Mouse (Mus musculus) forebrain, embryonic 13.5 days (tissue): ENCODE measurements around the gene Adgrg3. TPM values are rescaled to one million over a fixed set of nuclear protein-coding genes. Genes with fewer than 3 reads are reported as not detected.

ENCODE experiments used
- ATAC-seq: fragments of 200-750 bp; cut with Nextera tagmentation; 2 replicates; pipeline ENCODE4 v1.8.0; 2017
- H3K27ac ChIP-seq: fragments of 300-500 bp; sonication (generic); 2 replicates; pipeline ENCODE4 v1.5.1; 2015; ENCODE audit warnings: inconsistent platforms, mild to moderate bottlenecking, moderate library complexity
- H3K27me3 ChIP-seq: fragments of 300-500 bp; sonication (generic); 2 replicates; pipeline ENCODE4 v1.6.1; 2015; ENCODE audit warnings: mild to moderate bottlenecking, inconsistent platforms
- H3K36me3 ChIP-seq: fragments of 300-500 bp; sonication (generic); 2 replicates; pipeline ENCODE4 v1.6.1; 2015; ENCODE audit warnings: mild to moderate bottlenecking, inconsistent platforms; ENCODE audit not compliant: poor library complexity, severe bottlenecking
- H3K4me1 ChIP-seq: fragments of 300-500 bp; sonication (generic); 2 replicates; pipeline ENCODE4 v1.6.1; 2015; ENCODE audit warnings: inconsistent platforms
- H3K4me2 ChIP-seq: fragments of 300-500 bp; sonication (generic); 2 replicates; pipeline ENCODE4 v1.6.1; 2015; ENCODE audit warnings: inconsistent platforms, mild to moderate bottlenecking, moderate library complexity
- H3K4me3 ChIP-seq: fragments of 300-500 bp; sonication (generic); 2 replicates; pipeline ENCODE4 v1.5.1; 2015; ENCODE audit warnings: mild to moderate bottlenecking, inconsistent platforms
- H3K9ac ChIP-seq: fragments of 300-500 bp; sonication (generic); 2 replicates; pipeline ENCODE4 v1.6.1; 2015; ENCODE audit warnings: mild to moderate bottlenecking, inconsistent platforms
- H3K9me3 ChIP-seq: fragments of 300-500 bp; sonication (generic); replicated peaks from 2 replicates; pipeline ENCODE4 v1.6.1; 2016; ENCODE audit warnings: inconsistent platforms
- WGBS: fragments of 180-500 bp; shearing (Covaris S2); methylation state at CpG from one replicate; pipeline ENCODE4 v1.1.7; 2015; 5-methylcytosine and 5-hydroxymethylcytosine counted together
- polyA plus RNA-seq: library from polyadenylated mRNA; unstranded; fragments of >200 nt; fragmentation: Nextera tagmentation; extraction: Ambion mirVana; gene quantifications from 2 replicates; pipeline ENCODE4 v1.2.1, GENCODE M21; 2015

The Adgrg3 gene
- 0.79 and 1.0 TPM in 2 replicates for polyA plus RNA-seq

DNA sequence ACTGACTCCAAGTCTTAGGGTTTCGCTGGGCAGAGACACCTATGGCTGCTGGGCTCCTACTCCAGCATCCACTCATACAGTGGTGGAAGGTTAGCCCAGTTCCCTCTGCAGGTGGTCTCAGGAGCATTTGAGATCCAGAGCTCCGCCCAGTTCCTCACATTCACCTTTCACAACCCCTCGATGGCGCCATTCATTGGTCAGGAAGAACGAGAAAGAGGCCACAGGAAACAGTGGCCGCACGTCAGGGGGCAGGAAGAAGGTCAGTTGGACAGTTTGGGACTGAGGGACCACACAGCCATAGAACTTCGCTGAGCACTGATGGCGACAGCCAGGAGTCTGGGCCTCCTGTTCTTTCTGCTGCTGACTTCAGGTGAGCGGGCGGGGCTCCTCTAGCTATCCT, at the start of gene Adgrg3:
TSS of gene Adgrg3 (plus strand) at position 242 of the 400 bp plus-strand sequence.
- no peak for ATAC-seq
- Histone ChIP-seq H3K36me3 (peaks cover 37% of the 10 kb centered on the region), H3K4me1 (no peaks in the 10 kb centered on the region), H3K4me3 (no peak within 1 kb of the TSS), H3K27ac (no peak within 1 kb of the TSS; the same call in 1 of the 2 replicates), H3K27me3 (no peaks in the 10 kb centered on the region), H3K9me3 (no peaks in the 10 kb centered on the region), H3K9ac (no peak within 1 kb of the TSS), H3K4me2 (no peak within 1 kb of the TSS)
- WGBS: 83% methylated on average over 11 of the region's 11 CpGs

DNA sequence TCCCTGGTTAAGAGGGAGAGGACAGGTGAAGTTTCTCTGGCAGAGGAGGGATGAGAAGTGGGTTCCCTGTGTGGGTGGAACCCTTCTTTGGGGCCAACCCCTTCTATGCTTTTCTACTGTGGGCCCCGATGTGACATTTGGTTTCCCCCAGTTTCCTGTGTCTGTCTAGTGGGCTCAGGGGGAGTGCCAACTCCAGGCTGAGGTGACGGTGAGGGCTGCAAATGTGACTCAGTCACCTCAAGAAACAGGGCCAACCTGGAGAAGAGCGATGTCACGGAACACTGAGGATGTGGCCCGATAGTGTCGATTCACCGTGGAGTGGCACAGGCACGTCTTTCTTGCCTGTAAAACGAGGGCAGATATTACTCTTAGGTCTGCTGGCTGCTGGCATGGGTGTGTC, 44.2 kb upstream of the Adgrg3 start:
- no peak for ATAC-seq
- Histone ChIP-seq H3K9ac (no peak overlapping the region), H3K27me3 (no peaks in the 10 kb centered on the region), H3K4me1 (peaks cover 28% of the 10 kb centered on the region), H3K4me2 (no peak overlapping the region), H3K27ac (no peak overlapping the region), H3K4me3 (no peak overlapping the region), H3K9me3 (no peaks in the 10 kb centered on the region), H3K36me3 (no peaks in the 10 kb centered on the region)
- 94% methylated on average over 9 of the region's 9 CpGs for WGBS

DNA sequence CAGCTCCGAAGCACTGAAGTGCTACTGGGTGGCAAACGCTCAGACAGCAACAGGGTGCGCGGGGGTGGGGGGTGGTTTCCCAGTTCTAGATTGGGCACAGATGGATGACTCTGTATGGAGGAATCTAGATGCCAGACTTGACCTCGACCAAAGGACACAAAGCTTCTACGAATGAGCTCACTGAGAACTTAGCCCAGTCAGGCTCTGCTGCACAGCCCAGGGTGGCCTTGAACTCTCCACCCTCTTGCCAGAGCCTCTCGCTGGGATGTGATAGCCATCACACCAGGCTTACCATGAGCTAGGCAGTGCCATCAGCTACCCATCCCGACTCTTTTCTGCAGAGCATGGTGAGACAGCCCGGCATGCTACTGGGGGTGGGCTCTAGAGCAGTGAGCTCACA, 43.7 kb upstream of the Adgrg3 start:
- no peak overlapping the region for H3K4me2 ChIP-seq
- H3K4me1 ChIP-seq: peaks cover 33% of the 10 kb centered on the region
- no peak for ATAC-seq
- H3K27ac ChIP-seq: no peak overlapping the region
- 90% methylated on average over 9 of the region's 9 CpGs for WGBS
- no peaks in the 10 kb centered on the region for H3K27me3 ChIP-seq
- no peaks in the 10 kb centered on the region for H3K36me3 ChIP-seq
- no peaks in the 10 kb centered on the region for H3K9me3 ChIP-seq
- H3K9ac ChIP-seq: no peak overlapping the region
- no peak overlapping the region for H3K4me3 ChIP-seq

DNA sequence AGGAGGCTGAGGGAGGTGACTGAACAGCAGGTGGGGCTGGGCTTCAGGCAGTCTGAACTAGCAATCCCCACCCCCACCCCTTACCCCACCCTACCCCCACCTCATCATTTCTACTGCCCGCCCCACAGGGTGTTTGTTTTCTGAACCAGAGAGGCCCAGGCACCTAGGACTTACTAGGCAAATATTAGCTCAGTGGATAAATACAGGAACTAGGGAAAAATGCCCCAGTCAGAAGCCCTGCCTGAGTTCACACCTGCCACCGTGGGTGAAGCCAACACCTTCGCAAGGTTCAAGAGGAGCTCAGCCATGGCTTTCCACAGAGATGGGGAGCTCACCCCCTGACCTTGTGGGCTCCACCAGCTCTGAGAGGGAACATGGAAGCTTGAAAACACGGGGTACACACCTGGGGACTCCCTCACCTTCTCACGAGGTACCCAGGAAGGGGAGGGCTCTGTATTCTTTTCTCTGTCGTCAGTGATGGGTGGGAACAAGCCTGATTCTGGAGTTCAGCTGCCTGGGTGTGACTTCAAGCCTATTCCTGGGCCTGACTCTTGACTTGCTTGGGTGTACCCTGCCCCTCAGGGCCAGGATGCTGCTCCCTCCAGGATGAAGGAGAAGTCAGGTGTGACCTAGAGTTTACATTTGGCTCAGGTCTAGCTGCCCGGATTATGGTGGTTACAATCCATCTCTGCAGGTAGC, 42.9 kb upstream of the Adgrg3 start, which contains the start of gene Adgrg1:
TSS of gene Adgrg1 (plus strand) at position 285 of the 699 bp plus-strand sequence.
- Histone ChIP-seq H3K4me2 (no peak within 1 kb of the TSS), H3K9me3 (no peaks in the 10 kb centered on the region), H3K9ac (no peak within 1 kb of the TSS), H3K4me1 (peaks cover 38% of the 10 kb centered on the region), H3K27ac (no peak within 1 kb of the TSS), H3K4me3 (no peak within 1 kb of the TSS), H3K36me3 (no peaks in the 10 kb centered on the region), H3K27me3 (no peaks in the 10 kb centered on the region)
- no peak for ATAC-seq
- 63% methylated on average over 7 of the region's 7 CpGs for WGBS

DNA sequence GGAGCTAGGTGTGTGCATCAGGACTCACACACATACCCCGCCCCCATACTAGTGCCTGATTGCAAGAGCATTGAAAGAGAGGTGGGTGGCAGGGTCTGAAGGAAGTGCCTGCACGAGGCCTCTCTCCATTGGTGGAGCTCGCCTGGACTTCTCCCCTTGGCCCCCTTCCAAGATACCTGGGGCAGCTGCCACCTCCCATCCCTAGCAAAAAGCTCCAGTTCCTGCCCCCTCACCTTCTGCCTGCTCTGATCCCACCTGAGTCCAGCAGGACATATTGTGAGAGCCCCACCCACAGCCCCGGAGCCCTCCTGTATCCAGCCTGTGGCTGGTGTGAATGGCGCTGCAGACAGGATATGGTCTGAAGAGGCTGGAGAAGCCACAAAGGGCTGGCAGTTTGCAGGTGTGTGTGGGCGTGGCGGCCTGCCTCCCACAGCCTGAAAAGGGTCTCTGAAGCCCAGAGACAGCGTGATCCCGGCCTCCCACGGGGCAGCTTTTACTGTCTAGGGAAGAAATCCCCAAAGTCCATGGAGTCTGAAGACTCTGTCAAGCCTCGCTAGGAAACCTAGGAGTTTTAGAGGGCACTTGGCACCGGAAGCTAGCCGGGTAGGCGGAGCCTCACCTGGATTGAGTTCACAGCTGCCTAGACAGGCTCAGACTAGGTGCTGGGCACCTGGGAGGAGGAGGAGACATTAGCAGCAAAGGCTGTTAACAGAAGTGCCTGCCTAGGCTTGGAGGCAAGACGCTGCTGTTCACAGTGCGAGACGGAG, 40.7 kb upstream of the Adgrg3 start:
- no peaks in the 10 kb centered on the region for H3K9me3 ChIP-seq
- no peak for ATAC-seq
- H3K36me3 ChIP-seq: no peaks in the 10 kb centered on the region
- H3K9ac ChIP-seq: peak overlapping the region; percentile 3; the same call in 1 of the 2 replicates
- H3K27ac ChIP-seq: no peak overlapping the region
- no peak overlapping the region for H3K4me3 ChIP-seq
- H3K4me2 ChIP-seq: peak overlapping the region; percentile 33
- 22% methylated on average over 17 of the region's 17 CpGs for WGBS
- H3K27me3 ChIP-seq: no peaks in the 10 kb centered on the region
- H3K4me1 ChIP-seq: peaks cover 56% of the 10 kb centered on the region

DNA sequence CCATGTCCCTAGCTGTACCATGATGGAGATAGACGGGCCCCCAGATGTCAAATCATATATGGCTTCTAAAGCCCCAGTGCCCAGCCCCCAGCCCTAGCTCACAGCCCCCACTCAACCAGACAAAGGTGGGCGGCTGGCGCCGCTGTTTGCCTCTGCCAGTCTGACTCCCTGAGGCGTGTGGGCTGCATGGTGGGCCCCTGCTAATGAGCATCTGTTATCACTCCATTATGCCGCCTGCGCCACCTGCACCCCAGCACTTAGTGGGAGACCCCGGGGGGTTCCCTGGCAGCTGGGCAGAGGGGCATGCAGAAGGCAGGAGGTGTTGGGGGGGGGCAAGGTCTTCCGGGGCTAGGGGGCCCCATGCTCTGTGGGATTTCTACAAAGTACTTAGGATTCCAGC, 39.4 kb upstream of the Adgrg3 start:
- Histone ChIP-seq H3K27ac (peak overlapping the region; percentile 46), H3K27me3 (no peaks in the 10 kb centered on the region), H3K36me3 (no peaks in the 10 kb centered on the region), H3K4me2 (peak overlapping the region; percentile 33; the same call in 1 of the 2 replicates), H3K9me3 (no peaks in the 10 kb centered on the region), H3K4me3 (no peak overlapping the region), H3K9ac (peak overlapping the region; percentile 3; the same call in 1 of the 2 replicates), H3K4me1 (peaks cover 68% of the 10 kb centered on the region)
- 4% methylated on average over 9 of the region's 9 CpGs for WGBS
- peak; percentile 76 for ATAC-seq

DNA sequence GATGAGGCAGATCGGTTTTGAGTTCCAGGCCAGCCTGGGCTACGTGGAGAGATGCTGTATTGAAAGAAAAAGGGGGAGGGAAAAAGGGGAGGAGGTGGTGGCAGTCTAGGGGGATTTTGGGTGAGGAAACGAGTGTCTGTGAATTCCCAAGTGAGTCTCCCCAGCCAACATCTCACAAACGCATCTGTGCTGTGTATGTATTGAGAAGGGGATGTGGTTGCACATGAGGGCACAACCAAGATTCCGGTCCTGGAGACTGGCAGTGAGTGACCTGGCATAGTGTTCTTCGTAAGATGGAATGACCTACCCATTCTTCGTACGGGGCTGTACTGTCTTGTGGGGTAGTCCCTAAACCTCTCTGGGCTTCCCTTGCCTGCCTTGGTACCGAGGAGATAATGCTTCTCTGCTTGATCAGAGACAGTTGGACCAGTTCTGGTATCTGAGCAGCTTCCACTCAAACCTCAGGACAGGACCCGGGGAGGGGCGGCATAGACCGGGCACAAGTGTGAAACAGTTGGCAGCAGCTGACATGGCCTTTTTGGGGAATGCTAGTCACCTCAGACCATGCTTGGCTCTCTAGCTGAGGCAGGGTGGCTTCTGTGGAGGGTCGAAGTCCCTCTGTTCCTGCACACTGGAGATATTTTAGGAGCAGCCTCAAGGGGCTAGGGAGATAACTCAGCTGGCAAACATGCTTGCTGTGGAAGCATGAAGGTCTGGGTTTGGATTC, 38.7 kb upstream of the Adgrg3 start:
- H3K9ac ChIP-seq: no peak overlapping the region
- no peaks in the 10 kb centered on the region for H3K9me3 ChIP-seq
- no peaks in the 10 kb centered on the region for H3K27me3 ChIP-seq
- H3K4me2 ChIP-seq: peak overlapping the region; percentile 33; the same call in 1 of the 2 replicates
- H3K36me3 ChIP-seq: no peaks in the 10 kb centered on the region
- H3K27ac ChIP-seq: peak overlapping the region; percentile 46
- WGBS: 65% methylated on average over 13 of the region's 13 CpGs
- H3K4me3 ChIP-seq: no peak overlapping the region
- ATAC-seq: no peak
- H3K4me1 ChIP-seq: peaks cover 75% of the 10 kb centered on the region

DNA sequence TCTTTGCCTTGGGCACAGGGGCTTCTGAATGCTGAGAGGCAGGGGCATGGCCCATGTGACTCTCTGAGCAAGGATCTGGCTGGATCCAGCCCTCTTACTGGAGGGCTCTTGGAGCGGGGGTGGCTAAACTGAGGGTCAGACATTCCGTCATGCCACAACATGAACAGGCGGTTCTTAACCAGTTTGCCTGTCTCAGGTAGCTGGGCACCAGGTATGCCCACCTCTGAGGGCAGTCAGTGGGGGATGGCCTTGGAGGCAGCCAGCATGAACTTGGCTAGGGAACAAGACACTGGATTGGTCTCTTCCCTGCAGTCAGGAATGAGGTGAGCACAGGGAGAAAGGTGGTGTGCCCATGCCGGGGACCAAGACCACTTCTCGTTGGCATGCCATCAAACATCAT, 37.3 kb upstream of the Adgrg3 start:
- ATAC-seq: no peak
- Histone ChIP-seq H3K27me3 (no peaks in the 10 kb centered on the region), H3K9ac (no peak overlapping the region), H3K9me3 (no peaks in the 10 kb centered on the region), H3K4me2 (no peak overlapping the region), H3K4me3 (no peak overlapping the region), H3K36me3 (no peaks in the 10 kb centered on the region), H3K4me1 (peaks cover 79% of the 10 kb centered on the region), H3K27ac (no peak overlapping the region)
- 95% methylated on average over 5 of the region's 5 CpGs for WGBS

DNA sequence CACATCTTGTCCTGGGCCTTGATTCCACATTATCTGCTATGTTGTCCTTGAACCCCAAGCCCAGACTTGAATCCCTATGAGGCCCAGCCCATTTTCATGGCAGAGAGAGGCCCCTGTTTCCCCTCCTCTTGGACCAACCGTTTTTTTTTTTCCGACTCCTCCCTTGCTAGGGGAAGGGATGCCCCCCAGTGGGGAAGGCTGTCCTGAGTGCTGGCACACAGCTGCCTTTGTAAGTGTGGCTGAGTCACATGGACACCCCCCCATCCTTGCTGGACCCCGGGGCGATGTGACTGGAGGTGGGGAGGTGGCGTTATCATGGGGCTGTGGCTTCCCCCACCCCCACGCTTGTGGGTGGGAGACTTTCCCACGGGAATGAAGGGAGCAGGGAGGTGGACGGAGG, 36.5 kb upstream of the Adgrg3 start:
- peak overlapping the region; percentile 79; the same call in 1 of the 2 replicates for H3K27ac ChIP-seq
- H3K4me1 ChIP-seq: peaks cover 87% of the 10 kb centered on the region
- no peak for ATAC-seq

DNA sequence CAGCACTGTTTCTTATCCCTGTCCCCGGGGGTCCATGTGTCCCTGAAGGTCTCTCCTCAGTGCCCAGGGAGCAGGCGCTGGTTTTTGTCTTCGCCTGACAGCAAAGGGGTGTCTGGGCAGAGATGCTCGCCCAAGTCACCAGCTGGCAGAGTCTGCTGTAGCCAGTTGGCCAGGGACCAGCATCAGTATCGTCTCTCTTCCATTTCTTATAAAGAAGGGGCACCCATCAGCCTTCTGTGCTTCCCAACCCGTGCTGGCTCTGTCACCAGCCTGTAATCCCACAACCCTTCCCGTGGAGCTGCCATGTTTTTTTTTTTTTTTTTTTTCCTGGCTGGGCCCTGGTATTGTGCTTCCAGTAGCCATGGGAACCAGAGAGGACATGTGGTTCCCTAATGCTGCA, 35.6 kb upstream of the Adgrg3 start:
- Histone ChIP-seq H3K4me3 (no peak overlapping the region), H3K4me1 (peaks cover 92% of the 10 kb centered on the region), H3K27me3 (no peaks in the 10 kb centered on the region), H3K27ac (peak overlapping the region; percentile 79), H3K36me3 (no peaks in the 10 kb centered on the region), H3K9me3 (no peaks in the 10 kb centered on the region), H3K9ac (no peak overlapping the region), H3K4me2 (no peak overlapping the region)
- ATAC-seq: peak; percentile 37
- 36% methylated on average over 7 of the region's 7 CpGs for WGBS

More for the DNA sequence above, 36.5 kb upstream of the Adgrg3 start:
- H3K4me3 ChIP-seq: no peak overlapping the region
- H3K4me2 ChIP-seq: no peak overlapping the region
- WGBS: 63% methylated on average over 8 of the region's 8 CpGs
- H3K9me3 ChIP-seq: no peaks in the 10 kb centered on the region
- H3K36me3 ChIP-seq: no peaks in the 10 kb centered on the region
- no peak overlapping the region for H3K9ac ChIP-seq
- no peaks in the 10 kb centered on the region for H3K27me3 ChIP-seq

DNA sequence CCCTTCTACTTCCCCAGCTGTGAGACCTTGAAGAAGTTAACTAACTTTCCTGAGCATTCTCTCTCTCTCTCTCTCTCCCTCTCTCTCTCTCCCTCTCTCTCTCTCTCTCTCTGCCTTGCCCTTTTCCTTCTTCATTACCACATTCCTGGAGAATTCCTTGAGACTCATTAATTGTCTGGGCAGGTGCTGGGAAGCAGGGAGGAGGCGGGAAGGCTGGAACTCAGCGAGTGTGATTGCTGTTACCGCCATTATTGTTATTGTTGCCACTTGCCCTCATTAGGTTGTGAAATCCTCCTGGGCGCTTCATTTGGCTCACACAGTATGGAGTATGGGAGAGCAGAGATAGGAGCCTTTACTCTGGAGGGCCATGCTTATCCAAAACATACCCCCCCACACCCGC, 34.3 kb upstream of the Adgrg3 start:
- H3K9ac ChIP-seq: no peak overlapping the region
- peak overlapping the region; percentile 41; the same call in 1 of the 2 replicates for H3K4me2 ChIP-seq
- peaks cover 92% of the 10 kb centered on the region for H3K4me1 ChIP-seq
- H3K27me3 ChIP-seq: no peaks in the 10 kb centered on the region
- H3K36me3 ChIP-seq: no peaks in the 10 kb centered on the region
- peak overlapping the region; percentile 79 for H3K27ac ChIP-seq
- no peaks in the 10 kb centered on the region for H3K9me3 ChIP-seq
- WGBS: 8% methylated on average over 5 of the region's 5 CpGs
- ATAC-seq: no peak
- no peak overlapping the region for H3K4me3 ChIP-seq
